Mouse (Mus musculus) c-Kit-positive CD71-negative TER-119-negative erythroid progenitor cells, embryonic 14.5 days (primary cell): ENCODE measurements around the gene Kdm4b.
A peak's percentile ranks its signal among the peaks of the same experiment; 100 is the strongest.

Experiments
- DNase-seq: peaks from one replicate; pipeline ENCODE4 v3.0.0-alpha.2; 2013; ENCODE audit warnings: low read depth

Gene Kdm4b

GRCm38 (mm10) chr17:56300186-56300585 is 25.7 kb upstream of the Kdm4b start, which contains the start of gene Arrdc5:
Gene Arrdc5 (minus strand): TSS chr17:56300286.
- no peak for DNase-seq

GRCm38 (mm10) chr17:56302363-56302996 is 23.4 kb upstream of the Kdm4b start:
- no peak for DNase-seq

- DNase-seq, result peak; percentile 95
These were observed 22.6 kb upstream of the Kdm4b start, which contains the start of gene Uhrf1 for GRCm38 (mm10) chr17:56303160-56303846. Gene Uhrf1 (plus strand): TSS chr17:56303321.

GRCm38 (mm10) chr17:56303847-56304586 is 21.8 kb upstream of the Kdm4b start:
- DNase-seq, result peak; percentile 98

GRCm38 (mm10) chr17:56304718-56305117 is 21.1 kb upstream of the Kdm4b start:
- no peak for DNase-seq

GRCm38 (mm10) chr17:56305156-56305555 is 20.7 kb upstream of the Kdm4b start:
- no peak for DNase-seq

GRCm38 (mm10) chr17:56305826-56306225 is 20.0 kb upstream of the Kdm4b start:
- no peak for DNase-seq

GRCm38 (mm10) chr17:56308088-56308487 is 17.8 kb upstream of the Kdm4b start:
- no peak for DNase-seq

GRCm38 (mm10) chr17:56309191-56309945 is 16.5 kb upstream of the Kdm4b start:
- DNase-seq, result no peak

- no peak for DNase-seq
These were observed 1.4 kb upstream of the Kdm4b start for GRCm38 (mm10) chr17:56324419-56324818.

- DNase-seq, result no peak
These were observed 588 bp downstream of the Kdm4b start for GRCm38 (mm10) chr17:56326153-56327147.

GRCm38 (mm10) chr17:56329267-56329666 is 3.4 kb downstream of the Kdm4b start:
- DNase-seq, result no peak

- DNase-seq, result no peak
These were observed 4.5 kb downstream of the Kdm4b start for GRCm38 (mm10) chr17:56330345-56330744.

GRCm38 (mm10) chr17:56331256-56331655 is 5.4 kb downstream of the Kdm4b start:
- DNase-seq, result no peak

GRCm38 (mm10) chr17:56332987-56333386 is 7.1 kb downstream of the Kdm4b start:
- DNase-seq, result no peak

GRCm38 (mm10) chr17:56337190-56337589 is 11.3 kb downstream of the Kdm4b start:
- DNase-seq, result peak; percentile 50

- no peak for DNase-seq
These were observed 11.9 kb downstream of the Kdm4b start for GRCm38 (mm10) chr17:56337791-56338190.

- peak; percentile 57 for DNase-seq
These were observed 13.0 kb downstream of the Kdm4b start for GRCm38 (mm10) chr17:56338909-56339308.

- no peak for DNase-seq
These were observed 14.9 kb downstream of the Kdm4b start for GRCm38 (mm10) chr17:56340717-56341116.

GRCm38 (mm10) chr17:56343466-56343865 is 17.6 kb downstream of the Kdm4b start:
- no peak for DNase-seq

- DNase-seq, result no peak
These were observed 19.5 kb downstream of the Kdm4b start for GRCm38 (mm10) chr17:56345364-56345763.
